Mouse (Mus musculus): ENCODE data around the gene Tbc1d7. TPM values are rescaled to one million over a fixed set of nuclear protein-coding genes. Genes with fewer than 3 reads are reported as not detected.

The Tbc1d7 gene
- polyA plus RNA-seq, 1 experiment from 2014 or later = 22.0 TPM

DNA sequence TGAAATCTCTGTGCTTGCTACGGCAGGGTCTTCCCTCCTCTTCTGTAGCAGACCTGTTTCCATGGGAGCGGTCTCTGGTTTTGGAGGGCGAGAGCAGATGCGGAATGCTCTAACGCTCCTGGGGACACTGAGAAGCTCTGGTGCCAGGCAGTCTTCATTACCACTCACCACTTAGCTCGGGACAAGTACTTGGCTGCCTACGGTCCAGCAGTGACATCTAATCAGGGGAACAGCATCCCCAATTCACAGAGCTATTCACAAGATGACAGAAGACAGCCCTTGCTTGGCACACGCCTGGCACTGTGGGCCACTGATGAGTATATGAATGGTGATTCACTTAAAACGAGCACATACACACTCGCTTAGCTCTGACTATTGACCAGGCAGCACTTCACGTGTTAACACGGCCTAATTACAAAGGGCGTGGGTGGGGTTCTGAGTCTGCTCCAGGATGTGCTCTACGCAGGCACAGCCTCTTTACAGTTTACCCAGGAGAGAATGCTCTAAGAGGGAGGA lies 19.2 kb downstream of the Tbc1d7 start:
- no peaks in the 10 kb centered on the region for H3K4me1 ChIP-seq (replicated peaks; ENCODE audit: control insufficient read depth, insufficient read depth, low read length)
- no peak overlapping the region for H3K4me3 ChIP-seq (ENCODE audit: low read depth, low read length)
- no peaks in the 10 kb centered on the region for H3K9me3 ChIP-seq (ENCODE audit: control insufficient read depth)
- TF ChIP-seq CTCF (IDR thresholded peaks at IDR 0.05; ENCODE audit: low read depth) = no peak
- peaks cover 24% of the 10 kb centered on the region for H3K36me3 ChIP-seq (ENCODE audit: control insufficient read depth, insufficient read depth)
- 86% methylated on average over 14 of the region's 14 CpGs for WGBS
- no peak overlapping the region for H3K27ac ChIP-seq (ENCODE audit: low read depth, low read length)
- no peak for ATAC-seq
- H3K27me3 ChIP-seq (replicated peaks; ENCODE audit: control insufficient read depth, insufficient read depth, low read length) = no peaks in the 10 kb centered on the region
- no peak overlapping the region for H3K4me2 ChIP-seq (replicated peaks; ENCODE audit: low read depth)
- no peak overlapping the region for H3K9ac ChIP-seq (ENCODE audit: low read depth, low read length)

DNA sequence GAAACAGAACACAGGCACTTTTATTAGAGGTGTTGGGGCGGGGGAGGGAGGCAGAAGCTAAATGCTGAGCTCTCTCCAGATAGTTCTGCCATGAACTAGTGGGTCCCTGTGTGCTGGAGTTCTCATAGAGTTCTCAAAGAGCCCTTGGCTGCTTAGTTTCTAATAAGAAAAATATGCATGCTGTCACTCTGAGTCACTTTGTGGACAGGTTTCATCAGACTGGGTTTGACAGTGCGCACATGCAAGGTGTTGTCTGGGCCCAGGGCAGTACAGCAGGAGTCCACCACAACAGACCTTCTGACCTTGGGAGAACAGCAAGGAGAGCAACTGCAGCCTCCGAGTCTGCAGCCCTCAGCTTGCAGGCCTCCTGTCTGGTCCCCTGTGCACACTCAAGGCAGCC lies 21.6 kb downstream of the Tbc1d7 start:
- Histone ChIP-seq H3K27me3 (replicated peaks; ENCODE audit: control insufficient read depth, insufficient read depth, low read length) (no peaks in the 10 kb centered on the region), H3K4me3 (ENCODE audit: low read depth, low read length) (no peak overlapping the region), H3K4me2 (replicated peaks; ENCODE audit: low read depth) (no peak overlapping the region), H3K27ac (ENCODE audit: low read depth, low read length) (no peak overlapping the region), H3K9ac (ENCODE audit: low read depth, low read length) (no peak overlapping the region), H3K4me1 (replicated peaks; ENCODE audit: control insufficient read depth, insufficient read depth, low read length) (no peaks in the 10 kb centered on the region), H3K9me3 (ENCODE audit: control insufficient read depth) (no peaks in the 10 kb centered on the region), H3K36me3 (ENCODE audit: control insufficient read depth, insufficient read depth) (peaks cover 14% of the 10 kb centered on the region)
- no peak for TF ChIP-seq CTCF (IDR thresholded peaks at IDR 0.05; ENCODE audit: low read depth)
- WGBS = 76% methylated on average over 3 of the region's 3 CpGs
- ATAC-seq = no peak

DNA sequence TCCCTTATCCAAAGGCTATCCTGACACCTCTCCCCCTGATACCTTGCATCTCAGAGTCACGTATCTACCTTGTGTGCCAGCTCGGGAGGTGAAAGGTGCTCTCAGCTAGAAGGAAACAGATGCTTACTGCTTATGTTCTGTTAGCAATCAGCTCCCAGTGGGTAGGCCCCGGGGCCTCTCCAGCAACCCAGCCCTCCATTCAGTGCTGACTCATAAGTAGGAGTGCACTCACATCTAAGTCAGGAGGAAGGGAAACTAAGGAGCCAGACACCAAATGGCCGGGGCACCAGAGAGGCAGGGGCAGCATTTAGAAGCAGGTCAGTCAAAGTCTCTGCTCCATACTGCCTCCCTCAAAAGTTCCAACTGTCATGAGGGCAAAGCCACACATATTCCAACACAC lies 22.6 kb downstream of the Tbc1d7 start:
- peaks cover 11% of the 10 kb centered on the region for H3K36me3 ChIP-seq (ENCODE audit: control insufficient read depth, insufficient read depth)
- no peak overlapping the region for H3K4me2 ChIP-seq (replicated peaks; ENCODE audit: low read depth)
- H3K4me1 ChIP-seq (replicated peaks; ENCODE audit: control insufficient read depth, insufficient read depth, low read length) = no peaks in the 10 kb centered on the region
- H3K27me3 ChIP-seq (replicated peaks; ENCODE audit: control insufficient read depth, insufficient read depth, low read length) = no peaks in the 10 kb centered on the region
- no peak for ATAC-seq
- WGBS = 40% methylated on average over 4 of the region's 4 CpGs
- TF ChIP-seq CTCF (IDR thresholded peaks at IDR 0.05; ENCODE audit: low read depth) = no peak
- no peak overlapping the region for H3K9ac ChIP-seq (ENCODE audit: low read depth, low read length)
- H3K4me3 ChIP-seq (ENCODE audit: low read depth, low read length) = no peak overlapping the region
- no peak overlapping the region for H3K27ac ChIP-seq (ENCODE audit: low read depth, low read length)
- no peaks in the 10 kb centered on the region for H3K9me3 ChIP-seq (ENCODE audit: control insufficient read depth)

DNA sequence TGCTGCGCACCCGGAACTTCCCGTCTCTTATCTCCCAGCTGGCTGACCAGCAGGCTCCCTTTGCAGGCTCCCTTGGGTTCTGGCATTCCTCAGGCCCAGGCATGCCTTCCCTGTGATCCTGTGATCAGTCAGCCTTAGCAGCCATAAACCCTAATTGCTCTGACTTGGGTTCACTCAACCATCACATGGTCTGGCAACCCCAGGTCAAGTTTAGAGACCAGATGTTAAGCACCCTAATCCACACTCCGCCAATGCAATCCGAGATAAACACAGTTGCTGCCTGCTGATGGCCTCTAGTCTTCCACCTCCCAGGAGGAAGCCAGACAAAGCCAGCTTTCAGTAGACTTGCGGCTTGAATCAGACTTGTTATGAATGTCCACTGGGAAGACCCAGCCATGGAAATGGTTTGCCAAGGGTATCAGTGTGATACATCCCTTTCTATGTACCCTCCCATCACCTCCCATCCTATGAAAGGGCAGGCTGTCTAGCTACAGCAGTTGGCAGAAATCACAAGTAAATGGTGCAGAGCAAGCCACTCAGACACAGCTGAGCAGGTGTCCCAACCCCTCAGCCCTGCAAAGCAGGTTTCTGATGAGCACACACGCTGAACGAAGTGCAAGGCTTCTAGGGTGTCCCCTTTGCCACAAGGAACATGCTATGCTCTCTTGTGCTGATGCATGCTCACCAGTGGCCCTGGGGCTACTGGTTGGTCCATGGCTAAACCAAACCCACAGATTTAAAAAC lies 24.6 kb downstream of the Tbc1d7 start:
- H3K36me3 ChIP-seq (ENCODE audit: control insufficient read depth, insufficient read depth) = no peaks in the 10 kb centered on the region; the same call in 1 of the 2 replicates
- H3K4me1 ChIP-seq (replicated peaks; ENCODE audit: control insufficient read depth, insufficient read depth, low read length) = no peaks in the 10 kb centered on the region
- H3K9ac ChIP-seq (ENCODE audit: low read depth, low read length) = no peak overlapping the region
- 47% methylated on average over 8 of the region's 8 CpGs for WGBS
- H3K4me2 ChIP-seq (replicated peaks; ENCODE audit: low read depth) = no peak overlapping the region
- H3K4me3 ChIP-seq (ENCODE audit: low read depth, low read length) = no peak overlapping the region
- no peak for ATAC-seq
- H3K27me3 ChIP-seq (replicated peaks; ENCODE audit: control insufficient read depth, insufficient read depth, low read length) = no peaks in the 10 kb centered on the region
- no peak overlapping the region for H3K27ac ChIP-seq (ENCODE audit: low read depth, low read length)
- no peak for TF ChIP-seq CTCF (IDR thresholded peaks at IDR 0.05; ENCODE audit: low read depth)
- H3K9me3 ChIP-seq (ENCODE audit: control insufficient read depth) = no peaks in the 10 kb centered on the region

DNA sequence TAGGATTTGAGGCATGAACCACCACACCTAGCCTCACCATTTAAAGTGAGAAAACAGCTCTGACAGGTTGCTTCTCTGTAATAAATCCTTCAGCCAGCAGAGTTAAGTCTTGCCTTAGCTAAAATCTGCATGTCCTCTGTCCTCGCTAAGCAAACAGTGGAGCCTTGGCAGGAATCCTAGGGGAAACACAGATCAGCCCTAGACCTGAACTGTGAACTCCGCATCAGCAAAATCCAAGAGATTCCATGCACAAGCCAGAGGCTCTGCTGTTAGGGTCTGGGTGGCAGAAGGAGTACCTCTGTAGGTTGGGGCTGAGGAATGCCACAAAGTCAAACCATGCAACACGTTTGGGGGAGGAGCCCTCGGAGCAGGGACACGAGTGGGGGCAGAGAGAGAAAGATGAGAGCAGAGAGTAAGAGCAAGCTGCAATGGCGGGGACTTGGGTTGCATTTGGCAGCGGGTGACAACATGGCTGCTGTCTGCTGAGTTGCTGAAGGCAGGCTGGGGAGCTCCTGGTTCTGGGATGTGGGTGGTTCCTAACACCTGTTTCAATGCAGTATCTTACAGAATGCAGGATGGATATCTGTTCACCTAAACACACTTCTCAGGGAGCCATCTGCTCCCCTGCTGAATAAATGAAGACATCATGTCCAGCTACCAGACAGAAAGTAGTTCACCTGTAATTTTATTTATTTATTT lies 26.4 kb downstream of the Tbc1d7 start:
- Histone ChIP-seq H3K27me3 (replicated peaks; ENCODE audit: control insufficient read depth, insufficient read depth, low read length) (no peaks in the 10 kb centered on the region), H3K9ac (ENCODE audit: low read depth, low read length) (no peak overlapping the region), H3K27ac (ENCODE audit: low read depth, low read length) (no peak overlapping the region), H3K4me2 (replicated peaks; ENCODE audit: low read depth) (no peak overlapping the region), H3K36me3 (ENCODE audit: control insufficient read depth, insufficient read depth) (no peaks in the 10 kb centered on the region), H3K4me1 (replicated peaks; ENCODE audit: control insufficient read depth, insufficient read depth, low read length) (no peaks in the 10 kb centered on the region), H3K9me3 (ENCODE audit: control insufficient read depth) (no peaks in the 10 kb centered on the region), H3K4me3 (ENCODE audit: low read depth, low read length) (no peak overlapping the region)
- TF ChIP-seq CTCF (IDR thresholded peaks at IDR 0.05; ENCODE audit: low read depth) = no peak
- 55% methylated on average over 7 of the region's 7 CpGs for WGBS
- no peak for ATAC-seq

DNA sequence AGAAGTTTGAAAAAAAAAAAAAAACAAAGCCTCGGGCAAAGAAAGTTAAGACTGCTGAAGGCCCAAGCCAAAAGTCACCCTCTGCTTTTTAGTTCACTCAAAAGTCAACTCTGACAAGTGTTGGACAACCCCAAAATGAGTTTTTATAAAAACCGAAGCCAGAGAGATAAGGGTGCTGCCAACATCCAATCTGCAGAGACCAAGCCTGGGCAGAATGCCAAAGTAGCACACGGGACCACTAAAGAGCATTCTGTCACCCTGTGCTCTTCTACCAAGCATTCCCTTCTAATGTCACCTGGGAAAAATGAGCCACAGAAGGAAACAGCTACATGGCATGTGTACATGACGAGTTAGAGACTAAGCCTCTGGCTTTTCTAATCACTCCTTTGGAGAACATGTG lies 36.8 kb downstream of the Tbc1d7 start:
- no peak for TF ChIP-seq CTCF (IDR thresholded peaks at IDR 0.05; ENCODE audit: low read depth)
- Histone ChIP-seq H3K36me3 (ENCODE audit: control insufficient read depth, insufficient read depth) (no peaks in the 10 kb centered on the region), H3K4me3 (ENCODE audit: low read depth, low read length) (no peak overlapping the region), H3K9ac (ENCODE audit: low read depth, low read length) (no peak overlapping the region), H3K4me2 (replicated peaks; ENCODE audit: low read depth) (no peak overlapping the region), H3K4me1 (replicated peaks; ENCODE audit: control insufficient read depth, insufficient read depth, low read length) (no peaks in the 10 kb centered on the region), H3K27me3 (replicated peaks; ENCODE audit: control insufficient read depth, insufficient read depth, low read length) (no peaks in the 10 kb centered on the region), H3K27ac (ENCODE audit: low read depth, low read length) (no peak overlapping the region), H3K9me3 (ENCODE audit: control insufficient read depth) (no peaks in the 10 kb centered on the region)
- WGBS = 59% methylated on average over 4 of the region's 4 CpGs
- no peak for ATAC-seq
